Mouse (Mus musculus): ENCODE data around the gene Spag17. TPM values are rescaled to one million over a fixed set of nuclear protein-coding genes. Genes with fewer than 3 reads are reported as not detected.

Spag17 gene
- 0.03 and 0.21 TPM in 2 replicates for polyA plus RNA-seq (2012; rRNA removed)

DNA sequence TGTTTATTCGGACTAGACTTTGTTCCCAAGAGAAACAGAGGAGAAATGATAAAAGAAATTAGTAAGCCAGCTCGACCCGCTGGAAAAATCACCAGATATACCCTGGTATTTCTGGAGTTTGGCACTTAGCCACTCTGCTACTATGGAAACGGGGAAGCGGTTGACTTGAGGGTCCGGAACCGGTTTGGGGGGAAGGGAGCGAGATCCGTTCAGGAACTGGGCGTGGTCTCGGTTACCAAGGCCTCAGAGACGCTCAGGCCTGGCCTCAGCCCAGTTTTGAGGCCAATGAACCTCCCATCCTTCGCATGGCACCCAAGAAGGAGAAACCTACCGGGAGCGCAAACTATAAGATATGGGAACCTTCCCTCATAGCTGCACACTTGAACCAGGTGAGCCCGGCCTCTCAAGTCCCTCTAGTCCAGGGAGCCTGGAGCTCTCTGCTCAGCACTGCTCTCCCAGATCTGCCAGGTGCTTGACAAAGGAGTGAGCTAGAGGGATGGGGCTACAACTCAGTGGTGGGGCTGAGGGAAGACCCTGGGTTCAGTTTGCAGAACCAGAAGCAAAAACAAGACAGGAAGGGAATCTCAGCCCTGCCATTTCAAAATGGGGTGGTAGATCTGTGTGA lies at the start of gene Spag17:
Gene Spag17 (plus strand): TSS at position 220 of the 625 bp plus-strand sequence.

DNA sequence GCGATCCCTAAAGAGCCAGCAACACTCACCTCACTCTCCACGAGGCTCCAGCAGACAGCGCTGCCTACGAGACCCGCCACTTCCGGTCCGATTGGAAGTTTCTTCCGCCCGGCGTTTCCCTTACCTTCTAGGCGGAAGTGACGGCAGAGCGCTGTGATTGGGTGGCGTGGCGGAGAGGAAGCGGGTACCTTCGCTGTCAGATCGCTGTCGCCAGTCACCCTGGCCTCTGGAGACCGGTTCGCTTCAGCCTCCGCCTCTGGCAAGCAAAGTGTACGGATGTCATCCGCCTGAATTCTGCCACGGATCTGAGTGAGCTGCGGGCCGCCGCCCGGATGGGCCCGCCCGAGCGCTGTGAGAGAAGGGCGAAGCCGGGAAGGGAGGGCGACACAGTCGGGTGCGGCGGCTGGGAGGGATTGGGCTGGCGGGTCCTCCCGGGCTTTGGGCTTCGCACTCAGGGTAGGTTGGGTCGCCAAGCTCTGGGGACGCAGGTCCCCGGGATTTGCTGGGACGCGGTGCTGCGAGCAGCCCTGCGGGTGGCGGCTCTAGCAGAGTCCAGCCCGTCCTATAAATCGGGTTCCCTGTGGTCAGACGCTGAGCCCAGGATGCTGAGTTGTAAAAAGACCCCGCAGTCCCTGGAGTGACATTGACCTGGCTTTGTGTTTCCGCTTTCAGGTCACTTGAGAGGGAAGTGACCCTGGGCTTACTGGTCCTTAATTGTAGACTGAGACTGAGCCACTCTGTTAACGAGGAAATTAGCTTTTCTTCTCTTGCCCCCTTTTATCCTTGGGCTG lies 277.3 kb downstream of the Spag17 start, which contains the start of the genes Gdap2 and Wdr3:
Gene Gdap2 (plus strand): TSS at position 67 of the 791 bp plus-strand sequence.
Gene Wdr3 (minus strand): TSS at position 93 of the 791 bp plus-strand sequence.

